Mouse (Mus musculus) neural tube, embryonic 13.5 days (tissue): Measurements from ENCODE around the gene Epb41l5. TPM values are rescaled to one million over a fixed set of nuclear protein-coding genes. Genes with fewer than 3 reads are reported as not detected.

Experiments
- ATAC-seq: fragments of 200-750 bp; cut with Nextera tagmentation; 2 replicates; pipeline ENCODE4 v1.8.0; 2017; ENCODE audit warnings: low read depth, mild to moderate bottlenecking, moderate TSS enrichment, moderate library complexity
- H3K27ac ChIP-seq: fragments of 300-500 bp; sonication (generic); replicated peaks from 2 replicates; pipeline ENCODE4 v1.5.1; 2015; ENCODE audit warnings: moderate library complexity, mild to moderate bottlenecking, inconsistent platforms
- H3K27me3 ChIP-seq: fragments of 300-500 bp; sonication (generic); 2 replicates; pipeline ENCODE4 v1.6.1; 2015; ENCODE audit warnings: mild to moderate bottlenecking, inconsistent platforms
- H3K36me3 ChIP-seq: fragments of 300-500 bp; sonication (generic); 2 replicates; pipeline ENCODE4 v1.6.1; 2015; ENCODE audit warnings: mild to moderate bottlenecking, inconsistent platforms
- H3K4me1 ChIP-seq: fragments of 300-500 bp; sonication (generic); replicated peaks from 2 replicates; pipeline ENCODE4 v1.6.1; 2015; ENCODE audit warnings: inconsistent platforms
- H3K4me2 ChIP-seq: fragments of 300-500 bp; sonication (generic); 2 replicates; pipeline ENCODE4 v1.6.1; 2015; ENCODE audit warnings: inconsistent platforms, mild to moderate bottlenecking, moderate library complexity
- H3K4me3 ChIP-seq: fragments of 300-500 bp; sonication (generic); 2 replicates; pipeline ENCODE4 v1.5.1; 2015; ENCODE audit warnings: mild to moderate bottlenecking, inconsistent platforms
- H3K9ac ChIP-seq: fragments of 300-500 bp; sonication (generic); 2 replicates; pipeline ENCODE4 v1.6.1; 2015; ENCODE audit warnings: moderate library complexity, mild to moderate bottlenecking, inconsistent platforms
- H3K9me3 ChIP-seq: fragments of 300-500 bp; sonication (generic); 2 replicates; pipeline ENCODE4 v1.6.1; 2016; ENCODE audit warnings: inconsistent platforms
- WGBS: fragments of 180-500 bp; shearing (Covaris S2); methylation state at CpG from one replicate; pipeline ENCODE4 v1.1.7; 2015; 5-methylcytosine and 5-hydroxymethylcytosine counted together
- polyA plus RNA-seq: library from polyadenylated mRNA; unstranded; fragments of >200 nt; fragmentation: Nextera tagmentation; extraction: Ambion mirVana; gene quantifications from 2 replicates; pipeline ENCODE4 v1.2.1, GENCODE M21; 2015

The Epb41l5 gene
- polyA plus RNA-seq, 1 experiment from 2014 or later = 16.5 TPM

DNA sequence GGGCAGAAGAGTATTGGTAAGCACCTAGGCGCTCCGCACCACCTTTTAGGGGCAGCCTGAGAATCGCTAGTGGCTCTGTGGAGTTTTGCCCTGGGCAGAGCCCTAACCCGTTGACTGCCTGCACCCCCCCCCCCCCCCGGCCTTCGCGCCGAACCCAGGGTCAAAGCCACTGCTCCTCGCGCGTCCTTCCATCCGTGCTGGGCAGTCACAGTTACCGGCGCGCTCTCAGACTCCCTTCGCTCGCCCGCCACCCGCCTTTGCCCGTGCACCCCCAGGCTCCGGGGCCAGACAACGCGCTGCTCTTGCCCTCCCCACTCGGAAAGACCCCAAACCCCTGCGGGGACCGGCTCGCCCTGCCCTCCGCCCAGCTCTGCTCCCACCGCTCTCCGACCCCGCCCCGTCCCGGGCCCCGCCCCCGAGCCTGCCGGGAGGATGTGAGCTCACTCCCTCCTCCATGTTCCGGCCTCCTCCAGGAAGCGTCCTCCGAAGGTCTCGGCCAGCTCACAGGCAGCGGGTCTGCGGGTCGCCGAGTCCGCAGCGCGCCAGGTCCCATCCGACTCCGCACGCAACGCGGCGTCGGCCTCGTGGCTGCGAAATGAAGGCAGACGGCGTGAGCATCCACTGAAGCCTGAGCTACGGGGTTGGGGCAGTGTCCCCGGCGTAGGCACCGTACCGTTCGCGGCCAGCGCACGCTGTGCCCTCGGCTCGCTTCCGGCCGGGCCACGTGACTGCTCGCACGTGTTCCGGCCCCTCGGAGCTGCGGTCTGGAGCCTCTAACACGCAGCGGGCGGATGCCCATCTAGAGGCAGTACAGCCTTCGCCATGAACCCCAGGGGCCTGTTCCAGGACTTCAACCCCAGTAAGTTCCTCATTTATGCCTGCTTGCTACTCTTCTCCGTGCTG lies 122.9 kb downstream of the Epb41l5 start, which contains the start of gene Tmem185b:
Gene Tmem185b, plus strand, starts transcription at position 472 of the 903 bp plus-strand sequence.
- Histone ChIP-seq H3K27me3 (no peaks in the 10 kb centered on the region), H3K9me3 (no peaks in the 10 kb centered on the region), H3K36me3 (peaks cover 29% of the 10 kb centered on the region), H3K4me1 (peaks cover 32% of the 10 kb centered on the region), H3K4me3 (peak within 1 kb of the TSS; percentile 65), H3K9ac (peak within 1 kb of the TSS; percentile 85), H3K27ac (peak within 1 kb of the TSS; percentile 88), H3K4me2 (peak within 1 kb of the TSS; percentile 93)
- 2% methylated on average over 74 of the region's 82 CpGs for WGBS
- peak; percentile 97 for ATAC-seq

DNA sequence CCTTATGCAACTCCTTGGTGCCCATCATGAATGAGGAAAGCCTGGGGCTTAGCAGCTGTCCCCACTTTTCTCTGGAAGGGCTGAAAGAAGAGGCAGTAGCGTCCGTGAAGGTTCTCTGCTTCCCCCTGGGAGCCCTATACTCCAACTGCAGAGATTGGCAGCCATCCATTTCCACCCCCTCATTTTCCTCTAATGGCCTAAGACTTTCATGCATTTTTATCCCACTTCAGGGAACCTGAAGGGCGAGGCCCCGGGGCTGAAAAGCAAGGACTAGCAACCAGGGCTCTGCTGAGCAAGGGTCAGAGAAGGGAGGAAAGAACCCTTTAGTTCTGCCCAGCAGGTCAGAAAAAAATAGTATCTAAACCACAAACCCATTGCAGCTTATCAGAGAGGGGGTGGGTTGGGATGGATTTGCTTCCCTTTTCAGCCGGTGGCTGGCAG lies 123.8 kb downstream of the Epb41l5 start:
- peak overlapping the region; percentile 93 for H3K4me2 ChIP-seq
- peak; percentile 1; the same call in 1 of the 2 replicates for ATAC-seq
- peaks cover 29% of the 10 kb centered on the region for H3K36me3 ChIP-seq
- no peaks in the 10 kb centered on the region for H3K9me3 ChIP-seq
- WGBS = 8% methylated on average over 5 of the region's 5 CpGs
- H3K4me3 ChIP-seq = peak overlapping the region; percentile 65
- H3K27ac ChIP-seq = peak overlapping the region; percentile 88
- peak overlapping the region; percentile 85 for H3K9ac ChIP-seq
- peaks cover 37% of the 10 kb centered on the region for H3K4me1 ChIP-seq
- H3K27me3 ChIP-seq = no peaks in the 10 kb centered on the region

GRCm38 (mm10) chr1:119523826-119524225 lies 125.0 kb downstream of the Epb41l5 start:
- no peak for ATAC-seq
- Histone ChIP-seq H3K4me3 (no peak overlapping the region), H3K36me3 (peaks cover 20% of the 10 kb centered on the region), H3K9me3 (no peaks in the 10 kb centered on the region), H3K27ac (no peak overlapping the region), H3K27me3 (no peaks in the 10 kb centered on the region), H3K4me1 (peaks cover 37% of the 10 kb centered on the region), H3K9ac (no peak overlapping the region), H3K4me2 (no peak overlapping the region)
- WGBS = 94% methylated on average over 7 of the region's 7 CpGs

- Histone ChIP-seq H3K27me3 (no peaks in the 10 kb centered on the region), H3K27ac (no peak overlapping the region), H3K9ac (no peak overlapping the region), H3K4me2 (no peak overlapping the region), H3K9me3 (no peaks in the 10 kb centered on the region), H3K36me3 (peaks cover 16% of the 10 kb centered on the region), H3K4me1 (peaks cover 37% of the 10 kb centered on the region), H3K4me3 (no peak overlapping the region)
- ATAC-seq = no peak
- WGBS = 78% methylated on average over 7 of the region's 7 CpGs
Observed at GRCm38 (mm10) chr1:119523369-119523768, 125.4 kb downstream of the Epb41l5 start.

GRCm38 (mm10) chr1:119522726-119523125 lies 126.1 kb downstream of the Epb41l5 start:
- H3K9ac ChIP-seq = no peak overlapping the region
- no peak overlapping the region for H3K4me3 ChIP-seq
- H3K4me2 ChIP-seq = no peak overlapping the region
- H3K27me3 ChIP-seq = no peaks in the 10 kb centered on the region
- peaks cover 37% of the 10 kb centered on the region for H3K4me1 ChIP-seq
- no peaks in the 10 kb centered on the region for H3K9me3 ChIP-seq
- 89% methylated on average over 4 of the region's 4 CpGs for WGBS
- no peak for ATAC-seq
- peaks cover 11% of the 10 kb centered on the region for H3K36me3 ChIP-seq
- H3K27ac ChIP-seq = no peak overlapping the region

DNA sequence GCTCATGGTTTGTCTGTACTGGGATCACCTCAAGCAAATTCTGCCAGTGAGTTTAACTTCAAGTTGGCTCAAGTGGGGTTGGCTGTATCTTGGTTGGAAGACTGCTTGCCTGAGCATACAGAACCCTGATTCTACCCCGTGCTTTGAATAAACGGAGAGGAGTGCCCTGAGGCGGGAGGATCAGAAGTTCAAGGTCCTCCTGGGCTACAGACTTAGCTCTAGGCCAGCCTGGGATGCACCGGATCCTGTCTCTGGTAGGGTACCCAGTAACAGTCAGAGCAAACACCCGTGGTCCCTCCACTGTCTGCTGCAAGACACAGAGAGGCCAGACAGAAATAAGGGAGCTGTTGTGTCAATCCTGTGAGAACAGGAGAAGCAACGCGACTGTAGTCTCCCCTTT lies 127.1 kb downstream of the Epb41l5 start:
- Histone ChIP-seq H3K9ac (no peak overlapping the region), H3K4me2 (no peak overlapping the region)

GRCm38 (mm10) chr1:119521029-119521428 lies 127.8 kb downstream of the Epb41l5 start:
- Histone ChIP-seq H3K4me2 (no peak overlapping the region), H3K36me3 (no peaks in the 10 kb centered on the region), H3K27me3 (no peaks in the 10 kb centered on the region), H3K27ac (no peak overlapping the region), H3K4me1 (peaks cover 22% of the 10 kb centered on the region), H3K4me3 (no peak overlapping the region), H3K9me3 (no peaks in the 10 kb centered on the region), H3K9ac (no peak overlapping the region)
- WGBS = 21% methylated on average over 2 of the region's 2 CpGs
- no peak for ATAC-seq

More for the DNA sequence above, 127.1 kb downstream of the Epb41l5 start:
- Histone ChIP-seq H3K27ac (no peak overlapping the region), H3K4me1 (peaks cover 27% of the 10 kb centered on the region), H3K9me3 (no peaks in the 10 kb centered on the region), H3K4me3 (no peak overlapping the region), H3K36me3 (0 out of 2 replicates have a peak, but pooled peaks cover under 1% of the 10 kb centered on the region), H3K27me3 (no peaks in the 10 kb centered on the region)
- WGBS = 79% methylated on average over 7 of the region's 7 CpGs
- no peak for ATAC-seq

GRCm38 (mm10) chr1:119519286-119519685 lies 129.5 kb downstream of the Epb41l5 start:
- WGBS = 84% methylated on average over 6 of the region's 6 CpGs
- Histone ChIP-seq H3K4me2 (no peak overlapping the region), H3K9me3 (no peaks in the 10 kb centered on the region), H3K36me3 (no peaks in the 10 kb centered on the region), H3K27me3 (no peaks in the 10 kb centered on the region), H3K4me1 (peaks cover 8% of the 10 kb centered on the region), H3K27ac (no peak overlapping the region), H3K9ac (no peak overlapping the region), H3K4me3 (no peak overlapping the region)
- ATAC-seq = no peak

DNA sequence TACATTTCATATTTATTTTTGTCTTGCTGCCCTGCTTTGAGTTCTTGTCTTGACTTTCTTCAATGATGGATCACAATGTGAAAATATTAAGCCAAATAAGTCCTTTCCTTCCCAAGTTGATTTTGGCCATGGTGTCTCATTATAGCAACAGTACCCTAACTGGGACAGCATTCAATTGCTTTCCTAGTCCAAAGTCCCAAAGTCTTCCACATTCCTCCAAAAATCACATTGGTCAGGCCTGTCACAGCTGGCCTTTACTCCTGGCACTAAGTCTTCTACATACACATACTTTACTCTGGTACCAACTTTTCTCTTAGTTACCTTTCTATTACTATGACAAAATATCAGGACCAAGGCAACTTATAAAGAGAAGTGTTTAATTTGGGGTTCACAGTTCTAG lies 130.0 kb downstream of the Epb41l5 start:
- no peak for ATAC-seq
- no peak overlapping the region for H3K9ac ChIP-seq
- H3K9me3 ChIP-seq = no peaks in the 10 kb centered on the region
- peaks cover 7% of the 10 kb centered on the region for H3K4me1 ChIP-seq
- no peak overlapping the region for H3K27ac ChIP-seq
- no peaks in the 10 kb centered on the region for H3K27me3 ChIP-seq
- no peaks in the 10 kb centered on the region for H3K36me3 ChIP-seq
- H3K4me2 ChIP-seq = no peak overlapping the region
- H3K4me3 ChIP-seq = no peak overlapping the region

DNA sequence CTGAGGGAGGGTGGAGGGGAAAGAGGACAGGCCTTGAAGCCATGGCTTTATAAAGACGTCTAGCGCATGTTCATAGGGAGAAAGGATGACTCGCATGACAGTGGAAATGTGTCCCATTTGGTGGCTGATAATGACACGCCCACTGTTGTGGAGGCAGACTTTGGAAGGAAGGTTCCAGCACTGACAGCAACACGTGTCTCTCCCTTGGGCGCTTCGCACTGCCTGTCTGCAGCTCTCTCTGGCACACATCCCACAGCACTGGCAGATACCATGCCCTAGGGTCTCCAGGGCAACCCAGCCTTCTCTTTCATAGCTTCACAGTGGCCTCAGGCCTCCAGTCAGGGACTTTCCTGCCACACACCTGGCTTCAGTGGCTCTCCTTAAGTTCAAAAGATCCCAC lies 130.7 kb downstream of the Epb41l5 start:
- Histone ChIP-seq H3K4me2 (no peak overlapping the region), H3K9me3 (no peaks in the 10 kb centered on the region), H3K27me3 (no peaks in the 10 kb centered on the region), H3K4me1 (peaks cover 7% of the 10 kb centered on the region), H3K36me3 (no peaks in the 10 kb centered on the region), H3K27ac (no peak overlapping the region), H3K4me3 (no peak overlapping the region), H3K9ac (no peak overlapping the region)
- ATAC-seq = no peak
- WGBS = 79% methylated on average over 7 of the region's 7 CpGs

- 74% methylated on average over 8 of the region's 8 CpGs for WGBS
- Histone ChIP-seq H3K4me2 (no peak overlapping the region), H3K36me3 (no peaks in the 10 kb centered on the region), H3K9me3 (no peaks in the 10 kb centered on the region), H3K9ac (no peak overlapping the region), H3K27ac (0 out of 2 replicates have a peak overlapping the region, but pooled peaks have one; percentile 13), H3K4me1 (0 out of 2 replicates have a peak, but pooled peaks cover 4% of the 10 kb centered on the region), H3K4me3 (no peak overlapping the region), H3K27me3 (peaks cover 6% of the 10 kb centered on the region; the same call in 1 of the 2 replicates)
- no peak for ATAC-seq
Observed at GRCm38 (mm10) chr1:119510857-119511256, 137.9 kb downstream of the Epb41l5 start.

DNA sequence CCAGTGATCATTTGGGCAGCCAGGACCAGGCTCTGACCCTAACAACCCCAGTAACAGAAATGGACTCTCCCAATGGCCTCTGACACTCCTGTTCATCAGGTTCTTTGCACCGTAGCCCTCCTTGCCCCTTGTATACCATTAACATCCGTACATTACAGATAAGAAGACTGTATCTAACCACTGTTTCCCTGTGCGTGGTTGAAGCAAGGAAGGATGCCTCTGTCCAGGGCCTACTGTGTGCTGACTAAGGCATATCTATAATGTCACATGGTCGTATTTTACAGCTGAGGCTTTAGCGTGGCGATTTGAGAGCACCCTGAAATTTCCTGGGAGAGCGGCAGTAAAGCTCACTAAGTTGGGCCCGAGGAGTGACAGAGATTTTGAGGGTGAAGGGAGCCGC lies 138.4 kb downstream of the Epb41l5 start:
- H3K27ac ChIP-seq = 0 out of 2 replicates have a peak overlapping the region, but pooled peaks have one; percentile 13
- H3K4me2 ChIP-seq = no peak overlapping the region
- H3K9ac ChIP-seq = no peak overlapping the region
- no peaks in the 10 kb centered on the region for H3K36me3 ChIP-seq
- no peaks in the 10 kb centered on the region for H3K9me3 ChIP-seq
- H3K27me3 ChIP-seq = peaks cover 6% of the 10 kb centered on the region; the same call in 1 of the 2 replicates
- WGBS = 73% methylated on average over 9 of the region's 9 CpGs
- H3K4me1 ChIP-seq = peaks cover 6% of the 10 kb centered on the region; the same call in 1 of the 2 replicates
- H3K4me3 ChIP-seq = no peak overlapping the region
- ATAC-seq = no peak
